10 mouse cellular contexts compared by ENCODE assay signal in the genomic region with DNA sequence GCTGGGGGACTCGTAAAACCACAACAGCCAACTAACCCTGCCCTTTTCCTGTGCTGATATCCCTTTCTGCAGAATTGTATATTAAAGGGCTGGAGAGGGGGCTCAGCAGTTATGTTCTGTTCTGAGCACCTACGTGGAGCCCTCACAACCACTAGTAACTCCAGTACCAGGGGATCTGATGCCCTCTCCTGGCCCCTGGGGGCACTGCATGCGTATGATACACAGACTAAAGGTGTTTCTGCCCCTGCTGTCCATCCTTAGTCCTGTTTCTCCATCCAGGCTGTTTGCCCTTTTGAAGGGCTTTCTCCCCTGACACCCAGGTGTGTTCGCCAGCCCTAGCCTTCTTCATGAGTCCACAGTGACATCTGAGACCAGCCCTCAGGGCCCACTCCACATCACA.
DNase-seq lines count a peak whose midpoint lies in the region; ATAC-seq and TF ChIP-seq lines count a peak whose summit lies in the region.
"Had no signal": no experiment of that assay in that cellular context is flagged by ENCODE, and none has a peak within 500 bp of the region (broad histone marks: within the 10 kb centered on the region; RNA-seq: fewer than 3 reads in every experiment).

No protein-coding gene starts in this region.

- 0 out of 2 replicates have a peak, but pooled peaks have one; percentile 5 for TF ChIP-seq CTCF in embryonic fibroblast, embryonic 13.5 days (IDR thresholded peaks at IDR 0.05; ENCODE audit: borderline replicate concordance, insufficient read depth, low read length)

- no peaks in the 10 kb centered on the region for H3K4me1 ChIP-seq in embryonic fibroblast, embryonic 13.5 days (ENCODE audit: control insufficient read depth, insufficient read depth, low read length)
- H3K4me1 ChIP-seq: neural tube, embryonic 13.5 days had no signal

- H3K27ac ChIP-seq in embryonic fibroblast, embryonic 13.5 days (ENCODE audit: insufficient read depth, low read length): no peak overlapping the region
- H3K27ac ChIP-seq: neural tube, embryonic 13.5 days had no signal

- ATAC-seq in monocyte, adult 5-6 weeks (replicated peaks; ENCODE audit: insufficient number of reproducible peaks, low FRiP score, low TSS enrichment, poor library complexity, severe bottlenecking): no peak

- DNase-seq in adrenal gland, postnatal 10 days: peak; percentile 37
- DNase-seq in adrenal gland, adult 2 months: no peak
- peak; percentile 40 to 55 for DNase-seq in kidney, postnatal 4 days
- DNase-seq in kidney, postnatal 14 days: no peak
- DNase-seq in B cell, adult 2 months: peak; percentile 62 to 71
- DNase-seq in urinary bladder, adult 18-20 months (ENCODE audit: low spot score in 2 of 2): no peak
- DNase-seq: kidney, adult 9 months had no signal

- no peak for TF ChIP-seq POLR2A in embryonic fibroblast, embryonic 13.5 days (IDR thresholded peaks at IDR 0.05; ENCODE audit: low read depth, low read length)

- H3K4me3 ChIP-seq in embryonic fibroblast, embryonic 13.5 days (ENCODE audit: insufficient read depth, low read length): no peak overlapping the region
- H3K4me3 ChIP-seq: neural tube, embryonic 13.5 days had no signal

Comparison
In these comparisons a context has a peak if more than half of its experiments do, and no peak if none do; other contexts are left out.
1. DNase-seq: peak in adrenal gland, postnatal 10 days (single experiment), kidney, postnatal 4 days (2 of 2) and B cell, adult 2 months (2 of 2); none in adrenal gland, adult 2 months (single experiment), kidney, postnatal 14 days (single experiment) and urinary bladder, adult 18-20 months (0 of 2).